Comparison of ENCODE assay signal across 24 mouse cellular contexts in the genomic region with DNA sequence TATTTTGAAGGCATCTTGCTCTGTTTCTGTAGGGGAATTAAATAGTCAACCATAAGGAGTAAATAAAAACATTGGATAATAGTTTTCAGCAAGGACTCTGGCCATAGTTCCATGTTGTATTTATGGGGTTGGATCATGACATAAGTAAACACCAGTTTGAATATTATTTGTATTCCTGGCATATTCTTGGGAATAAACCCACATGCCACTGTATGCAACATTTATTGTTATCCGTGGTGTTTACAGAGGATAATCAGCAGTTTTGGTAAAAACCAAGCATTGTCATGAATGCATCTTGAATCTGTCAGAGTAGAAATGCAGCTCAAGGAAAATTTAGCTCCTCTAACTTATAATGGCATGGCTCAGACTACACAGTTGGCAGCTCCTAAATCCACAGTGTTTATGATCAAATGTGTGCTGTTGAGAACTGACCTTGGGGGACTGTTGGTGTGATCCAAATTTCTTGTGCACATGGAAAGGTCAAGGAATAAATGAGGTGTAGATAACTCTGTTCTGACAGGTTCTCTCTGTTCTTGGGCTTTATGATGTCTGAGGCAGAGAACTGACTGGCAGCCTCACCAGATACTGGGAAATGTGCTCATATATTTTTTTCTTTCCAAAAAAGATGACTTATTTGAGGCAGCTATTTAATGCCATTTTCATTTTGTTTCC.
A peak's percentile ranks its signal among the peaks of the same experiment; 100 is the strongest.
DNase-seq lines count a peak whose midpoint lies in the region; ATAC-seq and TF ChIP-seq lines count a peak whose summit lies in the region.
"Had no signal": no experiment of that assay in that cellular context is flagged by ENCODE, and none has a peak within 500 bp of the region (broad histone marks: within the 10 kb centered on the region; RNA-seq: fewer than 3 reads in every experiment).

No protein-coding gene starts in this region.

- no peak overlapping the region for H3K27ac ChIP-seq in limb, embryonic 14.5 days (replicated peaks; ENCODE audit: low read depth, low read length)
- H3K27ac ChIP-seq in limb, embryonic 10.5 days = no peak overlapping the region
- peak overlapping the region; percentile 28; the same call in 1 of the 2 replicates for H3K27ac ChIP-seq in lung, embryonic 16.5 days (ENCODE audit: low read length)
- H3K27ac ChIP-seq in intestine, embryonic 16.5 days (ENCODE audit: low read length) = no peak overlapping the region
- H3K27ac ChIP-seq: embryonic facial prominence, embryonic 12.5 days; forebrain, embryonic 10.5 days; forebrain, embryonic 15.5 days; heart, embryonic 13.5 days; hindbrain, embryonic 10.5 days; hindbrain, embryonic 15.5 days; kidney, postnatal 0 days; liver, embryonic 15.5 days had no signal

- peak; percentile 26 for DNase-seq in adrenal gland, adult 2 months
- no peak for DNase-seq in adrenal gland, postnatal 4 days (ENCODE audit: low spot score in 2 of 2)
- DNase-seq in limb, embryonic 14.5 days (ENCODE audit: low spot score) = peak; percentile 28
- no peak for DNase-seq in limb, embryonic 10.5 days (ENCODE audit: low spot score)
- peak; percentile 45 for DNase-seq in lung, postnatal 36 days
- DNase-seq: cerebellum, adult 2 months; cerebellum, postnatal 14 days; heart, postnatal 10 days; kidney, adult 8-10 months; layer of hippocampus, adult 9-11 months; midbrain, embryonic 14.5 days; right cerebral cortex, postnatal 14 days; thymus, postnatal 4 days had no signal

- no peaks in the 10 kb centered on the region for H3K4me1 ChIP-seq in limb, embryonic 14.5 days (ENCODE audit: control insufficient read depth, insufficient read depth, low read length)
- no peaks in the 10 kb centered on the region for H3K4me1 ChIP-seq in limb, embryonic 10.5 days
- H3K4me1 ChIP-seq in lung, embryonic 16.5 days (replicated peaks; ENCODE audit: control insufficient read depth, insufficient read depth, low read length) = 0 out of 2 replicates have a peak, but pooled peaks cover 2% of the 10 kb centered on the region
- H3K4me1 ChIP-seq in intestine, embryonic 16.5 days (ENCODE audit: control insufficient read depth, insufficient read depth, low read length) = no peaks in the 10 kb centered on the region
- H3K4me1 ChIP-seq: embryonic facial prominence, embryonic 12.5 days; forebrain, embryonic 10.5 days; forebrain, embryonic 15.5 days; hindbrain, embryonic 10.5 days; hindbrain, embryonic 15.5 days; liver, embryonic 15.5 days had no signal

- no peaks in the 10 kb centered on the region for H3K36me3 ChIP-seq in limb, embryonic 14.5 days (ENCODE audit: control insufficient read depth, insufficient read depth, low read length)
- no peaks in the 10 kb centered on the region for H3K36me3 ChIP-seq in limb, embryonic 10.5 days
- H3K36me3 ChIP-seq in lung, embryonic 16.5 days (ENCODE audit: control insufficient read depth, insufficient read depth, low read length) = no peaks in the 10 kb centered on the region
- no peaks in the 10 kb centered on the region for H3K36me3 ChIP-seq in intestine, embryonic 16.5 days (ENCODE audit: control insufficient read depth, insufficient read depth, low read length)
- H3K36me3 ChIP-seq: embryonic facial prominence, embryonic 12.5 days; forebrain, embryonic 10.5 days; forebrain, embryonic 15.5 days; heart, embryonic 13.5 days; hindbrain, embryonic 10.5 days; hindbrain, embryonic 15.5 days; liver, embryonic 15.5 days had no signal

- ATAC-seq in limb, embryonic 14.5 days (ENCODE audit: low FRiP score, low read depth) = no peak
- ATAC-seq in lung, embryonic 16.5 days (ENCODE audit: low read depth) = peak; percentile 97
- ATAC-seq in intestine, embryonic 16.5 days = no peak
- ATAC-seq: forebrain, embryonic 15.5 days; Patski had no signal

- WGBS in limb, embryonic 14.5 days = 74% methylated on average over 1 of the region's 1 CpGs
- 86% methylated on average over 1 of the region's 1 CpGs for WGBS in limb, embryonic 10.5 days
- 38% methylated on average over 1 of the region's 1 CpGs for WGBS in lung, embryonic 16.5 days
- 69% methylated on average over 1 of the region's 1 CpGs for WGBS in intestine, embryonic 16.5 days

- no peak overlapping the region for H3K9ac ChIP-seq in limb, embryonic 14.5 days (ENCODE audit: low read depth, low read length, severe bottlenecking)
- H3K9ac ChIP-seq in lung, embryonic 16.5 days (ENCODE audit: low read length) = no peak overlapping the region
- H3K9ac ChIP-seq in intestine, embryonic 16.5 days (ENCODE audit: low read depth, low read length) = no peak overlapping the region
- H3K9ac ChIP-seq: embryonic facial prominence, embryonic 12.5 days; forebrain, embryonic 15.5 days; heart, embryonic 13.5 days; hindbrain, embryonic 15.5 days; liver, embryonic 15.5 days had no signal

- H3K4me2 ChIP-seq in limb, embryonic 14.5 days (replicated peaks; ENCODE audit: low read depth, low read length, severe bottlenecking) = no peak overlapping the region
- H3K4me2 ChIP-seq in lung, embryonic 16.5 days (ENCODE audit: low read depth, low read length) = no peak overlapping the region
- H3K4me2 ChIP-seq in intestine, embryonic 16.5 days (ENCODE audit: low read depth, low read length) = no peak overlapping the region
- H3K4me2 ChIP-seq: embryonic facial prominence, embryonic 12.5 days; forebrain, embryonic 15.5 days; heart, embryonic 13.5 days; hindbrain, embryonic 15.5 days; liver, embryonic 15.5 days had no signal

- no peaks in the 10 kb centered on the region for H3K9me3 ChIP-seq in limb, embryonic 14.5 days (ENCODE audit: control insufficient read depth, low read length)
- H3K9me3 ChIP-seq in limb, embryonic 10.5 days (replicated peaks) = no peaks in the 10 kb centered on the region
- H3K9me3 ChIP-seq in lung, embryonic 16.5 days (ENCODE audit: control insufficient read depth, low read length) = no peaks in the 10 kb centered on the region
- no peaks in the 10 kb centered on the region for H3K9me3 ChIP-seq in intestine, embryonic 16.5 days (ENCODE audit: control insufficient read depth, low read length)
- H3K9me3 ChIP-seq: embryonic facial prominence, embryonic 12.5 days; forebrain, embryonic 10.5 days; forebrain, embryonic 15.5 days; heart, embryonic 13.5 days; hindbrain, embryonic 10.5 days; hindbrain, embryonic 15.5 days; liver, embryonic 15.5 days had no signal

- TF ChIP-seq POLR2A in limb, embryonic 14.5 days (IDR thresholded peaks at IDR 0.05; ENCODE audit: borderline replicate concordance, extremely low read depth, insufficient read depth, insufficient read length) = no peak

- H3K4me3 ChIP-seq in limb, embryonic 14.5 days (replicated peaks; ENCODE audit: low read length) = no peak overlapping the region
- no peak overlapping the region for H3K4me3 ChIP-seq in limb, embryonic 10.5 days
- no peak overlapping the region for H3K4me3 ChIP-seq in lung, embryonic 16.5 days (ENCODE audit: low read length)
- no peak overlapping the region for H3K4me3 ChIP-seq in intestine, embryonic 16.5 days (ENCODE audit: low read length)
- H3K4me3 ChIP-seq: embryonic facial prominence, embryonic 12.5 days; forebrain, embryonic 10.5 days; forebrain, embryonic 15.5 days; heart, embryonic 13.5 days; hindbrain, embryonic 10.5 days; hindbrain, embryonic 15.5 days; liver, embryonic 15.5 days had no signal

- no peaks in the 10 kb centered on the region for H3K27me3 ChIP-seq in limb, embryonic 14.5 days (ENCODE audit: control insufficient read depth, insufficient read depth, low read length)
- H3K27me3 ChIP-seq in limb, embryonic 10.5 days (ENCODE audit: low read depth, poor library complexity, severe bottlenecking) = no peaks in the 10 kb centered on the region
- H3K27me3 ChIP-seq in lung, embryonic 16.5 days (ENCODE audit: control insufficient read depth, insufficient read depth, low read depth, low read length) = no peaks in the 10 kb centered on the region
- H3K27me3 ChIP-seq in intestine, embryonic 16.5 days (replicated peaks; ENCODE audit: control insufficient read depth, insufficient read depth, low read length) = no peaks in the 10 kb centered on the region
- H3K27me3 ChIP-seq: embryonic facial prominence, embryonic 12.5 days; forebrain, embryonic 15.5 days; heart, embryonic 13.5 days; hindbrain, embryonic 15.5 days; liver, embryonic 15.5 days; Patski had no signal

Comparison
In these comparisons a context has a peak if more than half of its experiments do, and no peak if none do; other contexts are left out.
1. DNase-seq: peak in adrenal gland, adult 2 months (single experiment), limb, embryonic 14.5 days (single experiment) and lung, postnatal 36 days (single experiment); none in adrenal gland, postnatal 4 days (0 of 2) and limb, embryonic 10.5 days (single experiment).